In the genomic region with DNA sequence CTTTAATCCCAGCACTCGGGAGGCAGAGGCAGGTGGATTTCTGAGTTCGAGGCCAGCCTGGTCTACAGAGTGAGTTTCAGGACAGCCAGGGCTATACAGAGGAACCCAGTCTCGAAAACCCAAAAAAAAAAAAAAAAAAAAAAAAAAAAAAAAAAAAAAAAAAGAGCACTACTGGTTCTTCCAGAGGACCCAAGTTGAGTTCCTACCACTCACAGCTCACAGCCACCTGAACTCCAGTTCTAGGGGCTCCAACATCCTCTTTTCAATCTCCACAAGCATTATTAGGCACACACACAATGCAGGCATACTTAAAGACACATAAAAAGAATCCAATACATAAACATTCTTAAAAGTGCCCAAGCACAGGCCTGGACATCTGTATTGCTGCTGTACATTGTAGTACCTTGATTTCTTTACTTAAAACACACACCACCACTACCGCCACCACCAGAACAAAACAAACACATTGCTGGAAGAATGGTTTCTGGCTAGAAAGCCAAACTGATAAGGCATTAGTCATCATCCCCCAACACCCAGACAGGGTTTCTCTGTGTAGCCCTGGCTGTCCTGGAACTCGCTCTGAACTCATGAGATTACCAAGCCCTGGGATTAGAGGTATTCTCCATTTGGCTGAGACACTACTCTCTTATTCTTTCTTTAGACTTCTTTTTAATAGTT, we compare ENCODE assay signal across 17 mouse cellular contexts. TPM values are rescaled to one million over a fixed set of nuclear protein-coding genes. Genes with fewer than 3 reads are reported as not detected.
DNase-seq lines count a peak whose midpoint lies in the region; ATAC-seq and TF ChIP-seq lines count a peak whose summit lies in the region.
"Had no signal": no experiment of that assay in that cellular context is flagged by ENCODE, and none has a peak within 500 bp of the region (broad histone marks: within the 10 kb centered on the region; RNA-seq: fewer than 3 reads in every experiment).

No protein-coding gene starts in this region.

- H3K36me3 ChIP-seq in limb, embryonic 12.5 days = peaks cover 60% of the 10 kb centered on the region
- peaks cover 95% of the 10 kb centered on the region for H3K36me3 ChIP-seq in limb, embryonic 10.5 days
- H3K36me3 ChIP-seq in ES-E14 (ENCODE audit: control insufficient read depth, insufficient read depth, low read length, poor library complexity, severe bottlenecking) = peaks cover 8% of the 10 kb centered on the region
- peaks cover 15% of the 10 kb centered on the region; the same call in 1 of the 2 replicates for H3K36me3 ChIP-seq in stomach, embryonic 16.5 days (ENCODE audit: control insufficient read depth, insufficient read depth, low read length)

- H3K4me3 ChIP-seq in limb, embryonic 12.5 days (replicated peaks) = no peak overlapping the region
- H3K4me3 ChIP-seq in limb, embryonic 10.5 days = no peak overlapping the region
- H3K4me3 ChIP-seq in ES-E14 (ENCODE audit: insufficient read depth in 1 of 2, low read depth in 1 of 2, low read length in 2 of 2, poor library complexity in 1 of 2, severe bottlenecking in 1 of 2) = no peak overlapping the region
- no peak overlapping the region for H3K4me3 ChIP-seq in stomach, embryonic 16.5 days (replicated peaks; ENCODE audit: low read length)
- H3K4me3 ChIP-seq: midbrain, embryonic 12.5 days had no signal

- H3K9ac ChIP-seq in limb, embryonic 12.5 days (replicated peaks) = no peak overlapping the region
- H3K9ac ChIP-seq in ES-E14 (ENCODE audit: insufficient read depth, low read depth, low read length, poor library complexity, severe bottlenecking) = 0 out of 2 replicates have a peak overlapping the region, but pooled peaks have one; percentile 11
- no peak overlapping the region for H3K9ac ChIP-seq in stomach, embryonic 16.5 days (ENCODE audit: low read length)
- H3K9ac ChIP-seq: liver, embryonic 14.5 days had no signal

- in situ Hi-C loops in ES-E14 (cut with MboI; ENCODE audit: low sequenced_read_pairs in 2 of 2, unreplicated experiment in 2 of 2) = loop anchor here in 1 of 2 experiments (10.0 kb wide), 1 partner anchor 75 kb away; no protein-coding TSS in a partner anchor

- WGBS in limb, embryonic 12.5 days = 97% methylated on average over 4 of the region's 5 CpGs
- WGBS in limb, embryonic 10.5 days = 83% methylated on average over 4 of the region's 5 CpGs
- 73% methylated on average over 4 of the region's 5 CpGs for WGBS in stomach, embryonic 16.5 days

- H3K4me2 ChIP-seq in limb, embryonic 12.5 days = peak overlapping the region; percentile 22; the same call in 1 of the 2 replicates
- 0 out of 2 replicates have a peak overlapping the region, but pooled peaks have one; percentile 4 for H3K4me2 ChIP-seq in stomach, embryonic 16.5 days (ENCODE audit: low read depth, low read length)

- 0 out of 2 replicates have a peak, but pooled peaks cover 4% of the 10 kb centered on the region for H3K9me3 ChIP-seq in limb, embryonic 12.5 days
- no peaks in the 10 kb centered on the region for H3K9me3 ChIP-seq in limb, embryonic 10.5 days (replicated peaks)
- no peaks in the 10 kb centered on the region for H3K9me3 ChIP-seq in ES-E14 (ENCODE audit: control insufficient read depth, insufficient read depth, low read depth, low read length)
- H3K9me3 ChIP-seq in stomach, embryonic 16.5 days (replicated peaks; ENCODE audit: control insufficient read depth, low read length) = 0 out of 2 replicates have a peak, but pooled peaks cover 4% of the 10 kb centered on the region
- H3K9me3 ChIP-seq: midbrain, embryonic 12.5 days had no signal

- H3K4me1 ChIP-seq in limb, embryonic 12.5 days (replicated peaks) = peaks cover 50% of the 10 kb centered on the region
- peaks cover 23% of the 10 kb centered on the region for H3K4me1 ChIP-seq in limb, embryonic 10.5 days
- H3K4me1 ChIP-seq in ES-E14 (ENCODE audit: control insufficient read depth in 2 of 2, insufficient read depth in 2 of 2, low read length in 2 of 2, poor library complexity in 1 of 2) = peaks cover 6 to 8% of the 10 kb centered on the region in 2 experiments; a peak in 3 of 4 replicates
- peaks cover 55% of the 10 kb centered on the region for H3K4me1 ChIP-seq in stomach, embryonic 16.5 days (ENCODE audit: control insufficient read depth, insufficient read depth, low read length)

- ATAC-seq in limb, embryonic 12.5 days (ENCODE audit: insufficient number of reproducible peaks, insufficient read depth, low FRiP score, low TSS enrichment, low read depth) = no peak
- ATAC-seq in stomach, embryonic 16.5 days (ENCODE audit: insufficient read depth, low FRiP score) = no peak
- ATAC-seq: intestine, embryonic 16.5 days had no signal

- no peak overlapping the region for H3K27ac ChIP-seq in limb, embryonic 12.5 days
- no peak overlapping the region for H3K27ac ChIP-seq in limb, embryonic 10.5 days
- no peak overlapping the region for H3K27ac ChIP-seq in ES-E14 (ENCODE audit: insufficient read depth, low read depth, low read length, poor library complexity, severe bottlenecking)
- H3K27ac ChIP-seq in stomach, embryonic 16.5 days (ENCODE audit: low read length) = no peak overlapping the region; the same call in 1 of the 2 replicates
- H3K27ac ChIP-seq: liver, embryonic 14.5 days; midbrain, embryonic 12.5 days had no signal

- no peaks in the 10 kb centered on the region for H3K27me3 ChIP-seq in limb, embryonic 12.5 days
- H3K27me3 ChIP-seq in limb, embryonic 10.5 days (ENCODE audit: low read depth, poor library complexity, severe bottlenecking) = no peaks in the 10 kb centered on the region
- H3K27me3 ChIP-seq in stomach, embryonic 16.5 days (ENCODE audit: control insufficient read depth, insufficient read depth, low read length) = no peaks in the 10 kb centered on the region
- H3K27me3 ChIP-seq: midbrain, embryonic 12.5 days had no signal

- DNase-seq in limb, embryonic 10.5 days (ENCODE audit: low spot score) = no peak
- DNase-seq in ES-E14 (ENCODE audit: low read depth, low spot score) = no peak
- DNase-seq in MN1 (ENCODE audit: low spot score) = peak; percentile 37
- DNase-seq in gastrocnemius, postnatal 4 days (ENCODE audit: low spot score in 2 of 2) = no peak
- DNase-seq in gastrocnemius, adult 8-10 months (ENCODE audit: low spot score in 2 of 2) = no peak
- DNase-seq: adrenal gland, postnatal 25 days; cerebellum, postnatal 14 days; gastrocnemius, postnatal 14 days; heart, postnatal 4 days; kidney, postnatal 10 days; lung, postnatal 14 days; thymus, adult 18-20 months had no signal

TF ChIP-seq in ES-E14, 5 proteins besides CTCF, POLR2A, EP300 and RAD21:
- no peak for TF ChIP-seq ZC3H11A (IDR thresholded peaks at IDR 0.05; ENCODE audit: borderline replicate concordance, low read depth, low read length)
- TF ChIP-seq MAFK (IDR thresholded peaks at IDR 0.05; ENCODE audit: insufficient read depth, low read depth, low read length) = no peak
- TF ChIP-seq ZNF384 (IDR thresholded peaks at IDR 0.05; ENCODE audit: low read depth, low read length) = 0 out of 2 replicates have a peak, but pooled peaks have one; percentile 15
- no peak for TF ChIP-seq CHD2 (IDR thresholded peaks at IDR 0.05; ENCODE audit: low read depth, low read length)

RNA-seq across cellular contexts. Expression of a gene that starts 6.8 kb away (rescaled TPM):
- polyA plus RNA-seq in limb, embryonic 12.5 days (2016; fragmentation: Nextera tagmentation; extraction: Ambion mirVana) = 6.1 and 26.0 TPM in 2 replicates
- 5.7 and 5.8 TPM in 2 replicates for polyA plus RNA-seq in limb, embryonic 10.5 days (2016; fragmentation: Nextera tagmentation; extraction: Ambion mirVana)
- 13.2 and 15.9 TPM in 2 replicates for total RNA-seq in ES-E14 (2012; rRNA removed)
- polyA plus RNA-seq in stomach, embryonic 16.5 days (2015; fragmentation: Nextera tagmentation; extraction: Ambion mirVana) = 1.0 and 1.4 TPM in 2 replicates
- total RNA-seq in gastrocnemius, postnatal 4 days (2021) = 10 to 100 TPM; 48.9 to 49.4 TPM
- total RNA-seq in gastrocnemius, adult 8-10 months (2022) = 10 to 100 TPM in 3 of 4 experiments, 1 to 10 TPM in 1; 7.4 to 16.6 (median 13.8) TPM

RNA-seq across cellular contexts. Expression of a gene that starts 30.0 kb away (rescaled TPM):
- polyA plus RNA-seq in limb, embryonic 12.5 days (2016; fragmentation: Nextera tagmentation; extraction: Ambion mirVana) = 23.2 and 29.6 TPM in 2 replicates
- 18.4 and 22.2 TPM in 2 replicates for polyA plus RNA-seq in limb, embryonic 10.5 days (2016; fragmentation: Nextera tagmentation; extraction: Ambion mirVana)
- 37.3 and 41.7 TPM in 2 replicates for total RNA-seq in ES-E14 (2012; rRNA removed)
- 12.3 and 12.6 TPM in 2 replicates for polyA plus RNA-seq in stomach, embryonic 16.5 days (2015; fragmentation: Nextera tagmentation; extraction: Ambion mirVana)
- total RNA-seq in gastrocnemius, postnatal 4 days (2021) = 10 to 100 TPM; 23.3 to 26.0 TPM
- 10 to 100 TPM; 10.1 to 16.6 (median 14.1) TPM for total RNA-seq in gastrocnemius, adult 8-10 months (2022)

RNA-seq across cellular contexts. Expression of a gene that starts 30.2 kb away (rescaled TPM):
- polyA plus RNA-seq in limb, embryonic 12.5 days (2016; fragmentation: Nextera tagmentation; extraction: Ambion mirVana) = 72.4 and 73.8 TPM in 2 replicates
- 58.3 and 60.7 TPM in 2 replicates for polyA plus RNA-seq in limb, embryonic 10.5 days (2016; fragmentation: Nextera tagmentation; extraction: Ambion mirVana)
- 40.1 and 47.3 TPM in 2 replicates for total RNA-seq in ES-E14 (2012; rRNA removed)
- polyA plus RNA-seq in stomach, embryonic 16.5 days (2015; fragmentation: Nextera tagmentation; extraction: Ambion mirVana) = 96.2 and 118 TPM in 2 replicates
- total RNA-seq in gastrocnemius, postnatal 4 days (2021) = 10 to 100 TPM; 61.7 to 63.9 TPM
- total RNA-seq in gastrocnemius, adult 8-10 months (2022) = 10 to 100 TPM; 49.6 to 72.9 (median 64.6) TPM

RNA-seq across cellular contexts. Expression of a gene that starts 30.3 kb away (rescaled TPM):
- 9.2 and 10.8 TPM in 2 replicates for polyA plus RNA-seq in limb, embryonic 12.5 days (2016; fragmentation: Nextera tagmentation; extraction: Ambion mirVana)
- 6.3 and 7.4 TPM in 2 replicates for polyA plus RNA-seq in limb, embryonic 10.5 days (2016; fragmentation: Nextera tagmentation; extraction: Ambion mirVana)
- 10.7 and 12.1 TPM in 2 replicates for total RNA-seq in ES-E14 (2012; rRNA removed)
- polyA plus RNA-seq in stomach, embryonic 16.5 days (2015; fragmentation: Nextera tagmentation; extraction: Ambion mirVana) = 2.4 and 3.4 TPM in 2 replicates
- total RNA-seq in gastrocnemius, postnatal 4 days (2021) = 1 to 10 TPM; 5.4 to 6.1 TPM
- total RNA-seq in gastrocnemius, adult 8-10 months (2022) = 1 to 10 TPM; 4.4 to 5.9 (median 5.6) TPM
